Mouse (Mus musculus) ovary, postnatal 10 days (tissue): ENCODE measurements around the gene Gsta4.
"Not testable (repeated sequence)": the region's sequence is repeated elsewhere in the genome, so short reads cannot be mapped to it uniquely, and the experiment has no call there.

Experiments used
- DNase-seq: peaks from one replicate; pipeline ENCODE4 v3.0.0; 2022; ENCODE audit warnings: low spot score

Gsta4 gene

GRCm38 (mm10) chr9:78179071-78179470, 3.5 kb upstream of the Gsta4 start:
- no peak for DNase-seq

GRCm38 (mm10) chr9:78185686-78186085, 3.1 kb downstream of the Gsta4 start:
- no peak for DNase-seq

DNA sequence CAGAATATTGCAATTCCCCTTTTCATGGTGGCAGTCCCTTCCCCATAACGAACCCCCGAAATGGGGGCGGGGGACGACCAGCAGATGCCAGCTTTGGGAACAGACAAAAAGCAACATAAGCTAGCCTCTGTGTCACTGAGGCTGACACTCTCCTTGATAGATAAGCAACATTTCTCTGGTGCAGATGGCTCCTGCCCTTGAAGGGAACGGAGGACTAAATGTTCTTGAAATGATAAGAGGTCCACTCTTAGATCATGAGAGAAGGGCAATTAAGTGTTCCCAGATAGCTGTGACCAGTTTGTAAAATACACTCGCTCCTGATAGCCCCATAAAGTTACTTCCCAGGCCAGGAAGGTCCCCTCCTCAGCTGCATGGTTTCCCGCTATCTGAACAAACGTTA, 6.3 kb downstream of the Gsta4 start:
- no peak for DNase-seq

DNA sequence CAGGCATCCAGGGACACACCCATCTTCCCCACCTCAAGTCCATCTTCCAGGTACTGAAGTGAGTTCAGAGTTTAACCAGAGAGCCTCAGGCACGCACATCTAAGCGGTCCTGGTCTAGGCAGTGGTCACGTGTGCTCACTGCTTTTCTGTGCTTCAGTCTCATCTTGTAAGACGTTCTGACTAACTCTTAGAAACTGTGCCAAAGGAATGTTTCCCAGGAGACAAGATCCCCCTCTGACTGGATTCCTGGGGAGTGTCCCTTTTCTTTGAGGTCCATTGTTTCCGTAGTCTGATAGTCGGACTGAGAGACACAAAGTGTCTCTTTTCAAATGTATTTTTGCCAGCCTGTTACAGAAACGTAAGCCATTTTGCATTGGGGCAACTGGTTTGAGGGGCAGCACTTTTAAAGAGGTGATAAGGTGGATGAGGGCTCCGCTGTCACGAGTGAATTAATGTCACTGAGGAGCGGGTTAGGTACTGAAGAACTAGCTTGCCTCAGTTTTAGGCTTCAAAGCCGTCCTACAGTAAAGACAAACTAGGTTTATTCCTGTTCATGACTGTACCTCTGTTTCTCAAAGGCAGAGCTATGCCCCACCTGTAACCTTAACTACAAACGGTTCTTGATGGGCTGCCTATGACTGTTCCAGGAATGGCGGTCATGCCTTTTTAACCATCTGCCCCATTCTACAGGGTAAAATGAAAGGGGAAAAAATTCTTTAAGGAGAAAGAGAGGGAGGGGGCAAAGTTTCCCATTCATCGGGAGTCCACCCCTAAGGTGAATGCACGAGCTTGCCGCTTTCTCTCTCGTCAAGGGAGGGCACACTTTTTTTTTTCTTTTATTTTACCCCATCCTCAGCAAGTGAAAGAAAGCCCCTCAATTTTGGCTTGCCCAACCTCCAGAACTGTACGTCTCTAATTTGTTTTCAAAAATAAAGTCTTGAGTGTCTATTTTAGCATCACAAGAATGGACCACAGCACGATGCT, 8.4 kb downstream of the Gsta4 start:
- no peak for DNase-seq

DNA sequence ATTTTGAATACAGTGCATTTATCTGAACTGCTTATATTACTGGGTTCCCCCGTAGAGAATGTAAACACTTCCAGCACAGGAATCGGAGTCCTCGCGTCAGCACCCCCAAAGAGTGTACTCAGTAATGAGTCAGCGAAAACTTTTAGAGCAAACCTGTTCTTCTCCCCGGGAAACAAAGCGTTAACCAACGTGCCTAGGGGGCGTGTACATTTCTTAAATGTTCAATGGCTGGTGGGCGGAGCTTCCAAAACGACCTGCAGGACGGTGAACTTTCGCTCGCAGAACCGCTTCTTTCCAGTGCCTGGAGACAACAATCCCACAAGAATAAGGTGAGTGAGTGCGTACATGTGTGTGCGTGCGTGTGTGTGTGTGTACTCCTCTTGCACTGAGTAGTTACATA, 9.2 kb downstream of the Gsta4 start:
- no peak for DNase-seq

DNA sequence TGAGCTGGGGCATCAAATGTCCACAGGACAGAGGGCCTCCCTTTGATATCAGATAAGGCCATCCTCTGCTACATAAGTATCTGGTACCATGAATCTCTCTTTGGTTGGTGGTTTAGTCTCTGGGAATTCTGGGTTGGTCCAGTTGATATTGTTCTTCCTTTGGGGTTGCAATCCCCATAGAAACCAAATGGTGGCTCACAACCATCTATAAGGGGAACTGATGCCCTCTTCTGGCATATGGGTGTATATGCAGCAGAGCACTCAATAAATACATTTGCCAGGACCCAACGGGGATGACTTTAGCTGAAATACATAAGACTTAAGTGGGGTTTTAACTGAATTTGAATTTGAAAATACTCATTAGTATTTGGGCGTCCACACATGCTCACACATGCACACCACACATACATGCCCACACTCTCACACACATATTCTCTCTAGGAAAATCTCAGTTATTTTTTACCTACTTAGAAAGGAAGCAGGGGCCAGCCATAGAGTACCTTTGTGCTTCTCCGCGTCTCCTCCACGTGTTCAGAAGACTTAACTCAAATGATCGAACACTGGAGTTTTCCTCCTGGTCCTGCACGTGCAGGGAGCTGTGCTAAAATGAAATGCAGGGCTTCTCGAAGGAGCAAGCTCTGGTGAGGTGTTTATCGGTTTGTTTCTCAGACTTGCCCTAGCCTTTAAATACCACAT, 11.5 kb downstream of the Gsta4 start:
- no peak for DNase-seq

- DNase-seq = no peak
These were observed 12.5 kb downstream of the Gsta4 start for GRCm38 (mm10) chr9:78195034-78195433.

DNA sequence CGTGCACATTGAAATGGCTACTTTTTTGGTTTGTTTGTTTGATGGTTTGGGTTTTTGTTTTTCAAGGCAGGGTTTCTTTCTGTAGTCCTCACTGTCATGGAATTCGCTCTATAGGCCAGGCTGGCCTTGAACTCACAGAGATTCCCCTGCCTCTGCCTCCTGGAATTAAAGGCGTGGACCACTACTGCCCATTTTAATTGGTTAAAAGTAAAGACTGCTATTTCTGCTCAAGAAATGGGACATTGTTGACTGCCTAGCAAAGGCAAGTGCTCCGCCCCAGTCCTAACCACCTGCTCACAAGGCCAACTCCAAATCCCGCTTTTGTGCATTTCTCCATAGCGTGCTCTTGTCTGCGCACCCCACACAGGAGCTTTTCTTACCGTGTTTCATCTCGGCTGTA, 15.2 kb downstream of the Gsta4 start:
- DNase-seq = no peak

- no peak for DNase-seq
These were observed 21.6 kb downstream of the Gsta4 start for GRCm38 (mm10) chr9:78204194-78204593.

GRCm38 (mm10) chr9:78208956-78209355, 26.4 kb downstream of the Gsta4 start:
- DNase-seq = no peak

DNA sequence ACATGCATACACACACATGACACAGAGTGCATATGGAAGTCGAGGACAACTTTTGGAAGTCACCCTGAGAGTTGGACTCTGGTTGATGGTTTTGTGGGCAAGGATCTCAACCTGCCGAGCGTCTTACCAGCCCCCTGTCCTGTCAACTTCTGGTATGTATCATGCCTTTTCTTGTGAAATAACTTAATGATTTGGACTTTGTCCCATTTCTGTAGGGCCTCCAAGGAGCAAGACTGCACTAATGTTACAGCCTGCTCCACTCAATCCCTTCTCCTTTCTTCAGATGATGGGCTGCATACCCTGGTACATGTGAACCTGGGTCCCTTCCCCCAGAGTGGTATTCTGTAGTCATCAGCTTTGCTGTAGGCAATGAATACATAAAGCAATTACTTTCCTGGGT, 27.5 kb downstream of the Gsta4 start:
- no peak for DNase-seq

DNA sequence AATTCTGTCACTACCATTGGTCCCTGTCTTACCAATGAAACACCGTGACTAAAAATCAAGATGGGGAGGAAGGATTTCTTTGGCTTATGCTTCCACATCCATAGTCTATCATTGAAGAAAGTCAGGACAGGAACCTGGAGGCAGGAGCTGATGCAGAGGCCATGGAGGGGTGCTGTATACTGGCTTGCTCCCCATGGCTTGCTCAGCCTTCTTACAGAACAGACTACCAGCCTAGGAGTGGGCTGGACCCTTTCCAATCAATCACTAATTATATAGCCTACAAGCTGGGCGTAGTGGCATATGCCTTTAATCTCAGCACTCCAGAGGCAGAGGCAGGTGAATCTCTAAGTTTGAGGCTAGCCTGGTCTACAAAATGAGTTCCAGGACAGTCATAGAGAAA, 28.2 kb downstream of the Gsta4 start:
- DNase-seq = no peak

DNA sequence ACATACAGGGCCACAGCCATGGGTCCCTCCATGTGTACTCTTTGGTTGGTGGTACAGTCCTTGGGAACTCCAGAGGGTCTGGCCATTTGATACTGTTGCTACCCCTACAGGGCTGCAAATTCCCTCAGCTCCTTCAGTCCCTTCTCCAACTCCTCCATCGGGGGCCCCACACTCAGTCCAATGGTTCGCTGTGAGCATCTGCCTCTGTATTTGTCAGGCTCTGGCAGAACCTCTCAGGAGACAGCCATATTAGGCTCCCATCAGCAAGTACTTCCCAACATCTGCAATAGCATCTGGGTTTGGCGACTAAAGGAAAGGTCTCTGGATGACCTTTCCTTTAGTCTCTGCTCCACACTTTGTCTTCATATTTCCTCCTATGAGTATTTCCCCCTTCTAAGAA, 28.9 kb downstream of the Gsta4 start:
- no peak for DNase-seq

DNA sequence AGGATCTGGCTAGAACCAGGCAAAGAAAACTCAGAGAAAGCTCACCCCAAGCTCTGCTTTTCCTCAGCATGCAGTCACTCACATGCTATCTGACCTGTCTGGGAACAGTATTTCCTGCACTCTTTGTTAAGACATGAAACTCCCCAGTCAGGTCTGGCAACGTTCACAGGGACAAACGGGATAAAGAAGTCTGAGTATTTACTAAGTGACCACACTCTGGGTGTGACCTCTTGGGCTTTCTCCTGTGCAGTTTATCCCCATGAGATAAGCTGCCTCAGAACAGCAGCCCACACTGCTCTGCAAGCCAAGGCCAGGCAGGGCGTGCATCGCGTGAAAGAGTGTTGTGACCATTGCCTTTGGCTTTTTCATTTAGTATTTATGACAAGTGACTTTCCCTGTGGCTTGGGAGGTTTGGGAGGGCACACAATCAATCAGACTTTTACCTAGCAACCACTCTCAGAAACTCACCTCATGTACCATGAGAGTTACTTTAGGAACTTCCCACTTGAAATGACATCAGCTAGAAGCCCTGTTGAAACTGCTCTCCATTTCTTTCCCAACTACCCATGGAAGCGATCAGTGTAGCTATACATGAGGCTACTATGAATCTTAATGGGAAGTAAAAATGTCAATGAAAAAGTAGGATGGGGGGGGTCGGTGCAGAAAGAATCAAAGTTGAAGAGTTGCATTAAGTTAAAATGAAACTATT, 29.9 kb downstream of the Gsta4 start:
- DNase-seq = no peak

DNA sequence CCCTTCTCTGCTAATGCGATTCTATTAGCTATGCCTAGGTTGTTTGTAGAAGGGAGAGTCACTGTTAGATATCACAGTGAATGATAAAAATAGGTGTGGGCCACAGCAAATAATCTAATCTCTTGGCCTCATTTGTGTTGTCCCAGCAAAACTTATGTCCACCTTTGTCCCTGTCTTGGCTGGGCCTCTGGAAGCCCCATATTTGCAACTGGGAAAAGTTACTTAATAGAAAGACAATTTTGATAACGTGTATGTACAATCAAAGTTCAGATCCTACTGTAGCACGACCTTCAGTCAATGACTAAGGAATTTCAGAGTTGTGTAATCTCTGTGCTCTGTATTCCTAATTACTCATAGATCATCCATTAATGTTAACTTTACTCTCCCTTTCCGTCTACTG, 34.5 kb downstream of the Gsta4 start:
- DNase-seq = no peak

DNA sequence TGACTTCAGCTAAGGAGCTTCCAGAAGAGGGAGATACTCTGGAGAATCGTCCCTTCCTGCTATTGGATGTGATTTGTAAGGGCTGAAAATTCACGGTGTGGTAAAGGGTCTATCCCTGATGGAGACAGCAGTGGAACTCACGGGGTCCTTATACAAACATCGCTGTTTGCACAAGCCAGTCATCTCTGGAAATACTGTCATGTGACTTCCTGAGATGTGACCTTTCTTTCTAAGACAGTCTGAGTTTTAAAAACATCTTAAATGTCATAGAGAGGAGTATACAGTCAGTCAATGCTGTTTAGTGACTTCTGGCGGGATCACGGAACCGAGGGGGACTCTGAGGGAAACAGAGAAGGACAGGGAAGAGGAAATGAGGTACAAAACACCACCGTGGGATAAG, 40.0 kb downstream of the Gsta4 start:
- DNase-seq = no peak

DNA sequence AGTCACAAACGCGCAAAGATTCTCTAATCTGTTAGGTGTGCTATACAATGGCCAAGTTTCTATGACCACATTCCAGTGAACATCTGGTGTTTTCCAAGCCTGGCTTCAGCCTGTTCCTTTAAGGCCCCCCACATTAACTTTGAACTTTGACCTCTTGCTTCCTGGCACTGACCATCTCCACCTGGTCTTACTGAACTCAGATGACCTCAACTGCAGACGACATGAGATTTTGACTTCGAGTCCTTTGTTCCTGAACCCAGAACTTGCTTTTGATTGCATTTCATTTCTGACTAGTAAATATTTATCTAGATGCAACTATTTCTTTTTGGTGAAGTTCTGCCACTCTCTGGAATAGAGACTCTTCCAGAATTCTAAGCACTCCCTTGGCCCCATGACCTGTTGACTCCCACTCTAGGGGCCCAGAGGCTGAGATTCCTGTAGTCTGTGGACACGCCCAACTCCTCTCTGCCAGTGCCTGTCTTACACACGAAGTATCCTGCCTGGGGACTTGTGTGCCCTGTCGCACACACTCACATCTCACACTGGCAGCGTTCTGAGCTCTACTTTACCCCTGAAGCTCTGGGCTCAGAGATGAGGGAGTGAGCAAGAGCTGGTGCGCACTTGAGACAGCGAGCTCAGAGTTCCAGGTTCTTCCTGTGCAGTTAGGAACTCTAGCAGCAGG, 40.8 kb downstream of the Gsta4 start:
- no peak for DNase-seq

DNA sequence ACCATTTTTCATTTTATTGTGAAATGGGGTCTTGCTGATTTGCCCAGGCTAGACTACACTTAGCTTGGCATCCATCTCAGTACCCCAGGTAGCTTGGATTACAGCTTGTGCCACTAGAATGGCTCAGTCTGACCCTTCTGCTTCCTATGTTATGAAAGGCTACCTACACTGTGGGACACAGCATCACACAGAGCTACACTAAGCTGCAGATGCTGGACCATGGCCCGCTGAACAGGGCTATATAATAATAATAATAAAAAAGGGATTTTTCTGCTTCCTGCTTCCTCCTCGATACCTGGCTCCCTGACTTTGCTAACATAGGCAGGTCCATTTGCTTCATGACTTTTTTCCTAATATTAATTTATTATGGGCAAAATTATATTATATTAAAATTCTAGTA, 41.8 kb downstream of the Gsta4 start:
- no peak for DNase-seq

DNA sequence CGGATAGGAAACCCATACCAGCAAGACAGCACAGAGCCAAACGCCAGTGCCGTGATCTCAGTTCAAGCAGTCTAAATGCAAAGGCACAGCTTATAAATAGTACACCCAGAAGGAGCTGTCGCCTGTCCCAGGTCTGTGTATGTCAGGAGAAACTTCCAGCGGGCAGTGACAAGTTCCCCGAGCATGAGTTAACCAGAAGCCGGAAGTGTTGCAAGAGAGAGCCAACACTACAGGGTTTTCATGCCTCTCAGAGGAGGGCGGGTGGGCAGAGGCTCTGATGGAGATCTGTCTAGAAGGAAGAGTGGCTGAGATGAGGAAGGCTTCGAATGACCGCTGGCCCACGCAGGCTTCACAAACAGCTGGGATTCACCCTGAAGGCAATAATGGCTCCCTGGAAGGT, 42.7 kb downstream of the Gsta4 start:
- DNase-seq = no peak

GRCm38 (mm10) chr9:78228122-78228521, 45.5 kb downstream of the Gsta4 start:
- no peak for DNase-seq

DNA sequence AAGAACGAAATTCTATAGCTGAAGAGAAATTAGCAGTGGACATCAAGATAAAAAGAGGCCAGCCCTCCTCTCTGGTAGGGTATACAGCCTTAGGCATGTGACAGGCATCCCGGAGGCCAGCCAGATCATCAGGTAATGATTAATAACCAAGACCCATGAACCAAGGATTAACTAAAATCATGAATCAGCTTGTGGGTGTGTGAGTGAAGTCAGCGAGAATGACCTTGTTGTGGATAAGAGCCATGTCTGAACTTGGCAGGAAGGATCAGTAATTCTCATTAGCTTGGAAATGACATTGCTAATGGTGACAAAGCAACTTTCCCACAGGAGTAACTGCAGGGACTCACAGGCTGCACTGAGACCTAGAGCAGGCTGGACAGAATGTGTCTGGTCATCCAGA, 47.1 kb downstream of the Gsta4 start:
- not testable (repeated sequence) for DNase-seq

GRCm38 (mm10) chr9:78230461-78230860, 47.9 kb downstream of the Gsta4 start, which contains the start of gene Gsta1:
TSS of gene Gsta1 (plus strand) at chr9:78230656.
- not testable (repeated sequence) for DNase-seq
